Mouse (Mus musculus) limb, embryonic 14.5 days (tissue): Measurements from ENCODE around the gene Plcb3. TPM values are rescaled to one million over a fixed set of nuclear protein-coding genes. Genes with fewer than 3 reads are reported as not detected.
A peak's percentile ranks its signal among the peaks of the same experiment; 100 is the strongest.

Experiments used
- ATAC-seq: fragments of 200-750 bp; cut with Nextera tagmentation; 2 replicates; pipeline ENCODE4 v1.8.0; 2017; ENCODE audit warnings: low read depth, moderate number of reproducible peaks, moderate TSS enrichment; ENCODE audit not compliant: low FRiP score
- DNase-seq: peaks from one replicate; pipeline ENCODE4 v3.0.0-alpha.2; 2015; ENCODE audit warnings: low spot score
- H3K27ac ChIP-seq: fragments of 300-500 bp; sonication (generic); replicated peaks from 2 replicates; pipeline ENCODE4 v1.5.1; 2014; ENCODE audit warnings: low read depth, mild to moderate bottlenecking, low read length, moderate library complexity, mixed read lengths
- H3K27me3 ChIP-seq: fragments of 300-500 bp; sonication (generic); 2 replicates; pipeline ENCODE4 v1.6.1; 2014; ENCODE audit warnings: low read length, mixed read lengths; ENCODE audit not compliant: control insufficient read depth, insufficient read depth
- H3K36me3 ChIP-seq: fragments of 300-500 bp; sonication (generic); 2 replicates; pipeline ENCODE4 v1.6.1; 2014; ENCODE audit warnings: mild to moderate bottlenecking, low read length, moderate library complexity, mixed read lengths; ENCODE audit not compliant: control insufficient read depth, insufficient read depth
- H3K4me1 ChIP-seq: fragments of 300-500 bp; sonication (generic); 2 replicates; pipeline ENCODE4 v1.6.1; 2014; ENCODE audit warnings: antibody characterized with exemption, low read length, mixed read lengths; ENCODE audit not compliant: control insufficient read depth, insufficient read depth
- H3K4me2 ChIP-seq: fragments of 300-500 bp; sonication (generic); replicated peaks from 2 replicates; pipeline ENCODE4 v1.6.1; 2014; ENCODE audit warnings: low read depth, mild to moderate bottlenecking, low read length, moderate library complexity; ENCODE audit not compliant: severe bottlenecking
- H3K4me3 ChIP-seq: fragments of 300-500 bp; sonication (generic); replicated peaks from 2 replicates; pipeline ENCODE4 v1.5.1; 2014; ENCODE audit warnings: low read length
- H3K9ac ChIP-seq: fragments of 300-500 bp; sonication (generic); 2 replicates; pipeline ENCODE4 v1.6.1; 2014; ENCODE audit warnings: mild to moderate bottlenecking, low read depth, low read length, moderate library complexity; ENCODE audit not compliant: severe bottlenecking
- H3K9me3 ChIP-seq: fragments of 300-500 bp; sonication (generic); 2 replicates; pipeline ENCODE4 v1.6.1; 2016; ENCODE audit warnings: low read length; ENCODE audit not compliant: control insufficient read depth
- POLR2A ChIP-seq: fragments of 200-500 bp; IDR thresholded peaks from 2 replicates; pipeline ENCODE4 v1.8.0; 2012; ENCODE audit warnings: inconsistent platforms, mild to moderate bottlenecking, moderate library complexity, borderline replicate concordance; ENCODE audit not compliant: insufficient read depth, insufficient read length; ENCODE audit errors: extremely low read depth
- WGBS: fragments of 180-500 bp; shearing (Covaris S2); extraction: QIAGEN DNeasy Blood & Tissue Kit; methylation state at CpG from one replicate; pipeline ENCODE4 v1.1.7; 2014; 5-methylcytosine and 5-hydroxymethylcytosine counted together
- polyA plus RNA-seq, 2 experiments: library from polyadenylated mRNA; depleted of rRNA in 1 of 2; stranded (reverse) in 1 of 2; unstranded in 1 of 2; fragments of >200 nt; fragmentation: Nextera tagmentation in 1 of 2; extraction: Ambion mirVana in 1 of 2; gene quantifications; 2 replicates each; pipeline versions ENCODE4 v1.2.1 to v1.2.3; 2012 to 2014

Gene Plcb3
- polyA plus RNA-seq, 2 experiments, result 36.6 to 80.6 TPM

GRCm38 (mm10) chr19:6922901-6923735, 53.2 kb downstream of the Plcb3 start:
- H3K4me1 ChIP-seq, result peaks cover 17% of the 10 kb centered on the region; the same call in 1 of the 2 replicates
- H3K4me2 ChIP-seq, result no peak overlapping the region
- H3K27ac ChIP-seq, result no peak overlapping the region
- no peak for ATAC-seq
- H3K27me3 ChIP-seq, result peaks cover 53% of the 10 kb centered on the region
- DNase-seq, result no peak
- no peaks in the 10 kb centered on the region for H3K36me3 ChIP-seq
- H3K9ac ChIP-seq, result no peak overlapping the region
- H3K9me3 ChIP-seq, result no peaks in the 10 kb centered on the region
- WGBS, result 70% methylated on average over 6 of the region's 6 CpGs
- no peak for TF ChIP-seq POLR2A
- H3K4me3 ChIP-seq, result no peak overlapping the region; the same call in 1 of the 2 replicates

- Histone ChIP-seq H3K9ac (peak within 1 kb of the TSS; percentile 68), H3K4me2 (peak within 1 kb of the TSS; percentile 93), H3K27ac (0 out of 2 replicates have a peak within 1 kb of the TSS, but pooled peaks have one; percentile 33), H3K4me1 (peaks cover 17% of the 10 kb centered on the region; the same call in 1 of the 2 replicates), H3K4me3 (peak within 1 kb of the TSS; percentile 72), H3K9me3 (no peaks in the 10 kb centered on the region), H3K36me3 (no peaks in the 10 kb centered on the region), H3K27me3 (peaks cover 41% of the 10 kb centered on the region)
- ATAC-seq (peak; percentile 95), DNase-seq (peak; percentile 99)
- WGBS, result under 1% methylated on average over 65 of the region's 66 CpGs
- TF ChIP-seq POLR2A, result no peak
These were observed 54.4 kb downstream of the Plcb3 start, which contains the start of gene Esrra for GRCm38 (mm10) chr19:6921647-6922567. Gene Esrra (minus strand): TSS chr19:6921813.

GRCm38 (mm10) chr19:6920741-6921636, 55.3 kb downstream of the Plcb3 start:
- Histone ChIP-seq H3K4me2 (peak overlapping the region; percentile 93), H3K9me3 (no peaks in the 10 kb centered on the region), H3K36me3 (no peaks in the 10 kb centered on the region), H3K4me1 (peaks cover 17% of the 10 kb centered on the region; the same call in 1 of the 2 replicates), H3K4me3 (peak overlapping the region; percentile 72), H3K27ac (0 out of 2 replicates have a peak overlapping the region, but pooled peaks have one; percentile 33), H3K27me3 (peaks cover 32% of the 10 kb centered on the region), H3K9ac (peak overlapping the region; percentile 68)
- ATAC-seq, result no peak; the same call in 1 of the 2 replicates
- WGBS, result 1% methylated on average over 27 of the region's 48 CpGs
- no peak for TF ChIP-seq POLR2A
- peak; percentile 32 for DNase-seq

GRCm38 (mm10) chr19:6919876-6920740, 56.2 kb downstream of the Plcb3 start:
- no peak for ATAC-seq
- H3K9me3 ChIP-seq, result no peaks in the 10 kb centered on the region
- no peak for DNase-seq
- H3K9ac ChIP-seq, result no peak overlapping the region
- whole genome bisulfite sequencing, result 44% methylated on average over 7 of the region's 8 CpGs
- H3K4me2 ChIP-seq, result peak overlapping the region; percentile 93
- no peak overlapping the region for H3K27ac ChIP-seq
- H3K36me3 ChIP-seq, result no peaks in the 10 kb centered on the region
- no peak for TF ChIP-seq POLR2A
- peak overlapping the region; percentile 72 for H3K4me3 ChIP-seq
- peaks cover 23% of the 10 kb centered on the region for H3K27me3 ChIP-seq
- peaks cover 17% of the 10 kb centered on the region; the same call in 1 of the 2 replicates for H3K4me1 ChIP-seq
